Mouse (Mus musculus) cerebellum, postnatal 14 days (tissue): ENCODE measurements around the gene Krt6b.
A peak's percentile ranks its signal among the peaks of the same experiment; 100 is the strongest.
"Not testable (repeated sequence)": the region's sequence is repeated elsewhere in the genome, so short reads cannot be mapped to it uniquely, and the experiment has no call there.

Source experiments
- DNase-seq, 2 experiments: peaks; one replicate each; pipeline ENCODE4 v3.0.0; 2021; ENCODE audit warnings: mixed read lengths in 2 of 2

Gene Krt6b

DNA sequence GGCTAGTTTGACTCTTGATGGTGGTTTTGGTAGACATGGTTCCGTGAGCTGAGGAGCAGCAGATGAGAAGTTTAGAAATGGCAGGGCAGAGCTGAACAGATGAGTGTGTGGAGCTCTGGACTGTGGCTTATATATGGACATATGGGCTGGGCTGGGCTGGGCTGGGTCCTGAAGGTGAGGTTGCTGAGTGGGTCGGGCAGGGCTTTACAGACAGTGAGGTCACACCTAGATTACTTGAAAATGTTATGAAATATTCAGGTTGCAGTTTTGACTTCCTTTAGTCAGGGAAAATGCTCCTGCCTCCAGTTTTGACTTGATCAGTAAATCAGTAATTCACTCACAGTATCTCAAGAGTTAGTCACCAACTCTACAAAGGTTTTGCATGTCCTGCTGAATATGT lies at the start of gene Krt6b:
Krt6b (minus strand) TSS at position 101 of the 400 bp plus-strand sequence.
- DNase-seq = no peak

DNA sequence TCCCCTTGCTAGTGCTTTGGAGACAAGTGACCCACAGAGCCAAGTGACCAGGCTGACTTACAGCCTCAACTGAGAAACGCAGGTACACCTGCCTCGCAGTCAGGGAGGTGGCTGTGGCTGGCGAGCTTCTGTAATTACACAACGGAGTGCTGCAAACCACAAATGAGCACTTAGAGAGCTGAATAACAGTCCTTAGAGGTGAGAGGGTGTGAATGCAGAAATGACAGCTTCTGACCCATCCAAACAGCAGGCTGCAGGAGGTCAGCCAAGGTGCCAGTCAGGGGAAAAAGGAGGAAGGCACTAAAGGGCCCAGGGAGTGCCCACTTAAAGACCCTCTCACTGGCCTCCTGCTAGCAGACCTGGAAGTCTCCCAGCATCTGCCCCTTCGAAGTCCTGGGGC lies 44.6 kb upstream of the Krt6b start:
- DNase-seq = no peak

DNA sequence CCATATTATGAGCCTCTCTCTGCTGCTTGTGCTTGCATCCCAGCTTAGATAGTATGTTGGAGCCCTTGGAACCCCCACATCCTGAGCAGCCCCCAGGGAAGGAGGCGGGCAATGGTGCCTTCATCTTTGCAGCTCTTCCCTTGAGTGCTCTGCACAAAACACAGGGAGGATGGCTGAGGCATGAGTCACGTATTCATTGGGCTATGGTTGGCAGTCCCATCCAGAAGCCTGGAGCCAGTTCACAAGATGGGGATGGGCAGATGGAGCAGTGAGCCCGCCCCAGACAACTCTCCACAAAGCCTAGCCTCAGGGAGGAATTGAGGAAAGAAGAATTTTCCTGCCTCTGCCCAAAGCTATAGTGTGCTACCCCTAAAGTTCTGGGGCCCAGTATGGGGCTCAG lies 35.7 kb upstream of the Krt6b start:
- DNase-seq = no peak

DNA sequence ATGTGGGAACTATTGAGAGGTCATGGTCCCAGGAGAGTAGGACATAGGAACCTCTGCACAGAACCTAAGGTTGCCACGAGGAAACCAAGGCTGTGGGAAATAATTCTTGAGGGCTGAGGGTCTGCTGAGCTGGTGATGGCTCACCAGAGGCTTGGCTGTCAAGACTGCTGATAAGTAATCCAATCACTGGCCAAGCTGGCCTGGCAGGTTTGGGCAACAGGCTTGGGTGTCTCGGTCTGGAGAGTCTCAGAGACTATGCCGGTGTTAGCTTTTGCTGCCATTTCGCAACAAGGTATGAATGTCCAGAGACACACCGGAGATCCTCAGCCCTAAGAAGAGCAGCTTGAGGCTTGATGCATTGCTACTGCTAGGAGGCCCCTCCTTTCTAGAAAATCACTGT lies 34.3 kb upstream of the Krt6b start:
- DNase-seq = no peak

DNA sequence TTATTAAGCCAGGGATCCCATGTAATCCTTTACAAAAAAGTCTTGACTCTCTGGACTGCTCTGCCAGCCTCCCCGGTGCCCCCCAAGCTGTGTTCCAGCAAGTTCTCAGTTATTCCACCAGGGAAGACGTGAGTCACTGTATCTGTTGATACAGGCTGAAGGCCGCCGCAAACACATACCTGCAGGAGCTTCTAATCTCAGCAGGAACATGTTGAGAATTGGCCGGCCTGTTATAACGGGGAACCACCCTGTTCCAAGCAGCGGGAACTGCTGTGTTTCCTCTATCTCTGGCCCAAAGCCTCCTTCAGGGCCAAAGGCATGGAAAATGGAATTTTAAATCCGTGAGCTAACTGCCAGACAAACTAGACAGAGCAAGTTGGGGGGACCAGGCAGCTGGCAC lies 33.6 kb upstream of the Krt6b start:
- peak in 1 of 2 experiments; percentile 48 for DNase-seq

DNA sequence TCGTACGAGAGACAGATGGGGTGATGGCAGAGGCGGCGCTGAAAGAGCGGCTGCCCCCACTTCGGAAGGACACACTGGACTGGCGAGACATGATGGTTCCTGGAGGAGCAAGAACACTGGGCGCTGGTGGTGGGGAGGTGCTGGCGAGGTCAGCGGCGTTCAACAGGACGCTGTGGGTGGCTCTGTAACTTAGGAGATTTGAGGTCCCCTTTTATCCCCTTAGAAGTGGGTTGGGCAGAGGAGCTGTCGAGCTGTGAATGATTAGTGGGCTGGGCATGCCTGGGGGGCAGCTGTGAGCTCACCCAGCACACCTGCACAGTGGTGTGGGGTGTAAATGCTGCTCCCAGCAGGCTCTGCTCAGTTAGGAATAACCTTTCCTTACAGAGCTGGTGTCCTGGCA lies 32.6 kb upstream of the Krt6b start, which contains the start of gene Krt5:
Krt5 (minus strand) TSS at position 179 of the 400 bp plus-strand sequence.
- no peak for DNase-seq

DNA sequence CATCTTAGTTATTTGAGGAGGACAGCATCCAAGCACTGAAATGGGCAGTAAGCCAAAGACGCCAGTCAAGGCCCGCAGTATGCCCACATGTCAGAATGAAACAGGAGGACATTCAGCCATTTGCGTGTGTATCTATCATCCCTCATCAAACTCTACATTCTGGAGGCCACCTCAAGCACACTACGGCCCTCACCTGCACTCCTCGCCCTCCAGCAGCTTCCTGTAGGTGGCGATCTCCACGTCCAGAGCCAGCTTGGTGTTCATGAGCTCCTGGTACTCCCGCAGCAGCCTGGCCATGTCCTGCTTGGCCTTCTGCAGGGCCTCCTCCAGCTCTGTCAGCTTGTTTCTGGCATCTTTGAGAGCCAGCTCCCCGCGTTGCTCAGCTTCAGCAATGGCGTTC lies 28.6 kb upstream of the Krt6b start:
- DNase-seq = peak; percentile 31 to 45

DNA sequence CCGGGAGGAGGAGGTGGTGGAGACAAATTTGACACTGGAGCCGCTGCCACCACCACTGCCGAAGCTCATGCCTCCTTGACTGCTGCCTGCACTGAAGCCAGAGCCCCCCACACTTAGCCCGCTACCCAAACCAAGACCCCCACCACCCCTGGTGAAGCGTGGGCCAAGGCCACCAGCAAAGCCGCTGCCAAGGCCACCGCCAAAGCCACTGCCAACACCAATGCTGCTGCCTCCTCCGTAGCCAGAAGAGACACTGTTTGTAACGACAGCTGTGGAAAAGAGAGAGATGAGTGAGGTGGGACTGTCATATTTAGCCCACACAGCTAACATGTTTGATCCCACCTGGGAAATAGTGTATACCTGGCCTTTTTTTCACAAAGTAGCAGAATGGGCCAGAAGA lies 27.4 kb upstream of the Krt6b start:
- no peak for DNase-seq

DNA sequence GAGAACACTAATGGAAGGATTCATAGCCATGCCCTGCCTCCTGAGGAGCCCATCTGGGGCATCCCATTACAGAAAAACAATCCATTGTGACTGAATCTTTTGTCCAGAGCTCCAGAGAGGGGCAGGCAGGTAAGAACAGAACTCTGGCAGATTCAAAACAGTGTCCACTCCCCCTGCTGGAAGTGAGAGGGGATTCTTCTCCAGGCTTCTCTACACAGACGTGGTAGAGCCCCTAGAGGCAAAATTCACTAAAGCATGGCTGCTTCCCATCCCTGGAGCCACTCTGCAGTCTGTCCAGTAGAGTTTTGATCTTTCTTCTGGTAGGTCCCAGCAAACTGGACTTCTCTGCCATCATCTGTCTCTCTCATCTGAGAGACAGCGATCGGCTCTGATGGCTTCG lies 24.0 kb upstream of the Krt6b start:
- peak in 1 of 2 experiments; percentile 20 for DNase-seq

DNA sequence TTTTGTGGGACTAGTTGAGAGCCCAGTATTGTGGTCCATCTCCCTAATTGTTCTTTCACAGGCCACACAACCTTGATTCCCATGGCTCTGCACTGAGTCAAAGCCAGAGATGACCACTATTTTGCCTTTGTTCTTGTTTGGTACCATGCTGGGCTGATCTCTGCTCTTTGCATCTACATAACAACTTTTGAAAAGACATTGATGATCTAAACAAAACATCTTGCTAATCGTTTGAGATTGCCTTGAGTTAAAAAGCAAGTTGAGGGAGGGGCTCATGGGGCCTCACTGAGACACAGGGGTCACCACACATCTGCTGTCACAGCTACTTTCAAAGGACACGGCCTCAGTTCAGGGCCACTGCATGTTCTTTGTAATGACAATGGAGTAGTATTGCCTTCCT lies 22.3 kb upstream of the Krt6b start:
- no peak for DNase-seq

DNA sequence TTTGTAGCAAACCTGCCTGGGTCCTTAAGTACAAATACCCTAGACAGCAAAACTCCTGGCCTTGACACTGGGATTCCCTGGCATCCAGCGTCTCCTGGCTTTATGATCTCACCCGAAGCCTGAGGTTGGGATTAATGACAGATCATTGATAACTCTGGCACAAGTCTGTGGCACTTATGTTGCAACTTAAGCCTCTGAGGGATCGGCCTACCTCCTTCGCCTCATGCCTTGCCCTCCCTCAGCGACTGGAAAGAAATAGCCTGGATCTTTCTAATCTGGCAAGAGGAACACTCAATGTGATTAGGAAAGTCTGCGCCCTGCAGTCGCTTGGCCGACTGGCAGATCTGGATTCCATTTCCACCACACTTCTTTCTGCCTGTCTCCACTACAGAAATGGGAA lies 19.8 kb upstream of the Krt6b start:
- no peak for DNase-seq

DNA sequence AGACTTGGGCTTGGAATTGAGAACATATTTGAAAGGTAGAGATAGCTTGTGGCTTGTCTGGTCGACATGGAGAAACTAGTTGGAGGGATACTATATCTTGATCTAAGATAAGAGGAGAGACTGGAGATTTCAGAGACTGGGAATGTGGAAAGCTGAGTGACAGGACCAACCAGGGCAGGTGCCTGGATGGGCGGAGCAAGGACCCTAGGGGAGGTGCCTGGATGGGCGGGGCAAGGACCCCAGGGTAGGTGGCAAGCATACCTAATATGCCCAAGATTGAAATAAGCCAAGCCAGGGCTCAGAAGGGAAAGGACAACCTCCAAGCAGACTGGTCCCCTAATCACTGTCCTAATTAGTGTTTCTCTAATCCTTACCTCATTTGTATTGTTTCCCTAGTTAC lies 19.1 kb upstream of the Krt6b start:
- DNase-seq = no peak

DNA sequence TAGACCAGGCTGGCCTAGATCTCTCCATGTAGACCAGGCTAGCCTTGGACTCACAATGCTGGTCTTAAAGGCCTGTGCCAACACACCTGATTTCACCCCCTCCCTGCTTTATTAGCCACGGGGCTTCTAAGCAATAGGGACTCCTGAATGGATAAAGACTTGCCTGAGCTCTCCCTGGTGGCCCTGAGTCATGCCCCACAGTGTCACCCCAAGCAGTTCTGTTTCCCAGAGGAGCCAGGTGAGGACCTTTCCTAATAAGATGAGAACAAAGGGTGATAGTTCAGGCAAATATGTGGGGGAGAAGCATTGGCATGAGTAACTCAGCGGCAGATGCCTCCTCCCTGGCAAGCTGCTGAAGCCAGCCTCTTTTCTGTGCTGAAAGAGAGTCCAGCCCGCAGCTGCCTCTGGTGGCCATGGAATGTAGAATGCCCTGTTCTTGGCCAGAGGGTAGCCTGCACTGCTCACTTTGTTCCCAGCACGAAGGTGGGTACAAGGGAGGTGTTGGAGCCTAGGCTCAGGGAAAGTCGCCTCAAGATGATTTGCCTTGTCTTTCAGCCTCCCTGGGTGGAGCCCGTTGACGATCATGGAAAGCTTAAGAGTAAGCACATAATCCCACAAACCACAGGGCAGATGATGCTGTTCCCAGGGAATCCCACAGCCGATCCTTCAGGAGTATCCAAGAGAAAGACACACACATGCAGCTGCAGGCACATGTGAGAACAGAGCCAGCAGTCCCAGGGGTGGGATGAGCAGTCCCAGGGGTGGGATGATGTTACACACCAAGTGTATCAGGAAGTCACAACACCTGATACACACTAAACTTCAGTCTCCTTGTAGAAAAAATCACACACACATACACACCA lies 17.5 kb upstream of the Krt6b start:
- DNase-seq = peak; percentile 30 to 53

DNA sequence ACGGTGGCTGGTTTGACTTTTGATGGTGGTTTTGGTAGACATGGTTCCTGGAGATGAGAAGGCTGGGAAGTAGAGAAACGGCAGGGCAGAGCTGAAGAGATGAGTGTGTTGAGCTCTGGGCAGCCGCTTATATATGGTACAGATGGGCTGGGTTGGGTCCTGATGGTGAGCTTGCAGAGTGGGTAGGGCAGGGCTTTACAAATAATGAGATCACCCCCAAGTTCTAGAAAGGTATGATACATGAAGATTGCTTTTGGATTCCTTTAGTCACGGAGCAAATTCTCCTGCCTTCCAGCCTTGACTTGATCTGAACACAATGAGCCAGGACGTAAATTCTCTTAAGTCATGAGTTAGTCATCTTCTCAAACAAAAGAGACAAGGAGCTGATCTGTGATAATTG lies 14.1 kb upstream of the Krt6b start, which contains the start of gene Krt6a:
Krt6a (minus strand) TSS at position 101 of the 400 bp plus-strand sequence.
- no peak for DNase-seq

DNA sequence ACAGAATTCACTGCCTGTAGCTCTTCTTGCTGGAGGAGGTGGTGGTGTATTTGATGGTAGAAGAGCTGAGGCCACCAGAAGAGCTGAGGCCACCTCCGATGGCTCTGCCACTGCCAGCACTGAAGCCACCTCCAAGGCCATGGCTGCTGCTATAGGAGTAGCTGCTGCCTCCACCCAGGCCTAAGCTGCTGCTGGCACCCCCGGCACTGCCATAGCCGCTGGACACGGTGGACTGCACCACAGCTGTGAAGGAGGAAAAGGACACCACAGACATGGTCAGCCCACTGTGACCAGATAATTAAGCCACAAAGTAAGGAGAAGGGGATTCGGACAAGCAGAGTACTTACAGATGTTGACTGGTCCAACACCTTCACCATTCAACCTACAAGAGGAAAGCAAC lies 10.4 kb upstream of the Krt6b start:
- DNase-seq = not testable (repeated sequence)

DNA sequence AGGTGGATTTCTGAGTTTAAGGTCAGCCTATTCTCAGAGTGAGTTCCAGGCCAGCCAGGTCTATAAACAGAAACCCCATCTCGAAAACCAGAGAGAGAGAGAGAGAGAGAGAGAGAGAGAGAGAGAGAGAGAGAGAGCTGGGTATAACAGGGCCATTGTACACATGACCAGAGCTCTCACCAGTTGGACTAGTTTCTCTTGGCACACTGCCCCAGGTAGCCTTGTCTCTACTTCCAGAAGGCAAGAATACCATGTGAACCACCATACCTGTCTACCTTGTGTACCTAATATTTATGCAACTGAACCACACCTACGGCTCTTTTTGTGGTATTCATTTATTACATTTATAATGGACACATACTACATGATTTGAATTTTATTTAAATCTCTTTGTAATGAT lies 8.1 kb upstream of the Krt6b start:
- no peak for DNase-seq

DNA sequence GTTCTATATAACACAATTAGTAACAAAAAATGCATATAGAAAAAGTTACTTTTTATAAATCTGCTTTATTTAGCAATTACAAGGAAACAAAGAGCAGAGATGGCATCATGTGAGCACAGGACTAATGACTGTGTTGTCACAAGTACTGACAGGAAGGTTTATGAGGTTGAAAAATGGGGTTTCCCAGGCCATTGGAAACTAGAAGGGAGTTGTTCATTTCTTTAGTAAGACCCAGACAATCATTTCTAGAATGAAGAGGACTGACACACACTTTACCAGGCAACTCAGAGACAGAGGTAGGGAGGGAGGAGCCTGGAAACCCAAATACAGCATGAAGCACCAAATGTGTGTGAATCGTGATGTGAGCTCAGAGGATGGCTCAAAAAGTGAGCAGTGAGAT lies 4.1 kb downstream of the Krt6b start:
- DNase-seq = no peak

DNA sequence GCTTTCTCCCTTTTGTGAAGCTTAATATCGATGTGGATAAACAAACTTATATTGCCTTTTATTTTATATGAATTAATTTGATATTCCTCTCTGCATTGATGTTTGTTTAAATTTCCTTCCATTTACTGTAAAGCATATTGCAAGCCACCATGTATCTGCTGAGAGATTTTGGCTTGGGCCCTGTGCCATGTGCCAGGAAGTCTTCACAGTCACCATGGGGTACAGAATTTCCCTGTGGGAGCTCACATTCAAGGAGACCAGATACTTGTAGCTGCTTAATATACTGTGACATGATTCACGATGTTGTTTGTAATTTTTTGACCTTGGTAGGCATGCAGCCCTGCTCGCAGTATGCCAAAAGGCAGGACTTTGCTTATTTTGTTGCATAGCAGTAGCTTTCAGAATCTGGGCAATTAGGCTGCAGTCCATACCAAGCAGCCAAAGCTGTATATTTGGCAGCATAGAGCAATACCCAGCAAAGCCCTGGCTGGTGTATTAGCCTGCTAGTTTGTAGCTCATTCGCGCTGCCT lies 27.3 kb downstream of the Krt6b start:
- DNase-seq = peak; percentile 58 to 73

DNA sequence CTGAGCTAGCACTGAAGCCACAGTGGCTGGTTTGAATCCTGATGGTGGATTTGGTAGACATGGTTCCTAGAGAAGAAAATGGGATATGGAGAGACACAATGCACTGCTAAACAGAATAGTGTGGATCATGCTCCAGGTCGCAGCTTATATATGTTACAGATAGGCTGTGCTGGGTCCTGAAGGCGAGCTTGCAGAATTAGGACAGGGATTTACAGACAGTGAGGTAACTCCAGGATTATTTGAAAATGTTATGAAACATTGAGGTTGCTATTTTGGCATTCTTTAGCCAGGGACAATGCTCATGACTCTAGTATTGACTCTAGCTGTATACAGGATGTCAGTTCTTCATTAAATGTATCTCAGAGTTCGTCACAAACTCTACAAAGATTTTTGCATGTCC lies 32.8 kb downstream of the Krt6b start, which contains the start of gene Gm5478:
Gm5478 (minus strand) TSS at position 101 of the 400 bp plus-strand sequence.
- DNase-seq = no peak

DNA sequence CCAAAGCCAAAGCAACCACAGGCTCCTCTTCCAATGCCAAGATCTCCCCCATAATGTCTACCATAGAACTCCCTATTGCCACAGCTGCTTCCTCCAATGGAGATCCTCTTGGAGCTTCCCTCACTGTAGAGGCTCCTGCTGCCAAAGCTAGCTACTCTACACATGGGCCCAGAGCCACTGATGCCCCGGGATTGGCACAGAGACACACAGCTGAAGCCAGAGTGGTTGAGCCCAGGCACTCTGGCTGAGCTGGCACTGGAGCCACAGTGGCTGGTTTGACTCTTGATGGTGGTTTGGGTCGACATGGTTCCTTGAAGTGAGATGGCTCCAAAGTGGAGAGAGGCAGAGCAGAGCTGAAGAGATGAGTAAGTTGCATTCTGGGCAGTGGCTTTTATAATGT lies 52.2 kb downstream of the Krt6b start, which contains the start of gene Gm5414:
Gm5414 (minus strand) TSS at position 305 of the 400 bp plus-strand sequence.
- DNase-seq = peak; percentile 35 to 38
